Mouse (Mus musculus) kidney, adult 2 months (tissue): ENCODE measurements around the gene Dynlt1b.
"Not testable (repeated sequence)": the region's sequence is repeated elsewhere in the genome, so short reads cannot be mapped to it uniquely, and the experiment has no call there.

Source experiments
- CTCF ChIP-seq: fragments of 200-500 bp; conservative IDR thresholded peaks from 2 replicates; pipeline ENCODE4 v1.5.1; 2011; ENCODE audit warnings: low read depth, mild to moderate bottlenecking, control low read depth, low read length, moderate library complexity, mixed read lengths; ENCODE audit not compliant: insufficient read depth, insufficient read length
- POLR2A ChIP-seq: fragments of 200-500 bp; IDR thresholded peaks from one replicate; pipeline ENCODE4 v1.6.1; 2011; ENCODE audit warnings: low read depth, low read length, control low read depth

DNA sequence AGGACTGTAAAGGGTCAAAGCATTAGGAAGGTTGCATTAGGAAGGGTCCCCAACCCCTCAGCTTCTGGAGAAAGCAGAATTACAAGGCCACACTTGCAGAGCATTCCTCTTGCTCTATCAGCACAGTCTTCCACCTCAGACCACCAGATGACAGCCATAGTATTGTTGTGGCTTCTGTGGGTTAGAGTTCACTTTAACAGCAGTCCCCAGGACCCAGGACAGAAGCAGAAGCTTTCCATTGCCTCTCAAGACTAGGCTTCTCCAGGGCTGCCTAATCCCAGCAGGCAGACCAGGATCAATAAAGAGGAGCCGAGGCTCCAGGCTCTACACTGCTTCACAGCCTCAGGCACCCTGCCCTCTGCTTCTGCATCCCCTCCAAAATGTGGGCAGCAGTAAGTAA lies 25.4 kb upstream of the Dynlt1b start:
- not testable (repeated sequence) for TF ChIP-seq CTCF, POLR2A
